Mouse (Mus musculus): ENCODE measurements around the gene Olfr945.

Gene Olfr945

GRCm38 (mm10) chr9:39276718-39277117 lies at the start of gene Olfr945:
Olfr945 (minus strand) TSS chr9:39276818.
- DNase-seq: no peak

DNA sequence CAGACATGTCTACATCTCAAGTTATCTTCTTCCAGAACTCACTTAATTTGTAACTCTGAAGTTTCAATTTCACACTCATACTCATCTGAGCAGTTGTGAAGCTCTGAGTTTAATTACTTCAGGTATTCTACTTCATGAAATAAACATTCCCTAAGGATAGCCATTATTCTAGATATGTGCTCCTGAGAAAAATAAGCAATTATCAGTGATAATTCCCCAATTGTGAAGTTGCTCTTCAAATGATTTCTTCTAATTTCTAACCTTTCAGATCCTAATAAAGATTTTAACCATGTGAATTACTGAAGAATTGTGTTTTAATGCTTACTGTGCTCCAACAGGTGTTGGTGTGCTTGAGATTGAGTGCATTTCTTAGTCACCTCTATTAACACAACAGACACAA lies 49.3 kb upstream of the Olfr945 start, which contains the start of gene Olfr948:
TSS of gene Olfr948 (minus strand) at position 101 of the 400 bp plus-strand sequence.
- DNase-seq: no peak

- no peak for DNase-seq
Measured at GRCm38 (mm10) chr9:39287136-39287535, 10.5 kb upstream of the Olfr945 start.

- DNase-seq: no peak
Measured at GRCm38 (mm10) chr9:39249894-39250293, 26.7 kb downstream of the Olfr945 start, which contains the start of gene Olfr1537. Olfr1537 (minus strand) TSS chr9:39249994.

Measured in thymus, postnatal 25 days (tissue).